Mouse (Mus musculus) intestine, postnatal 0 days (tissue): ENCODE results near the gene Pth2. TPM values are rescaled to one million over a fixed set of nuclear protein-coding genes. Genes with fewer than 3 reads are reported as not detected.

Experiments
- ATAC-seq: fragments of 200-750 bp; cut with Nextera tagmentation; 2 replicates; pipeline ENCODE4 v1.8.0; 2017; ENCODE audit warnings: mild to moderate bottlenecking, moderate TSS enrichment, moderate library complexity
- H3K27ac ChIP-seq: fragments of 300-500 bp; sonication (generic); 2 replicates; pipeline ENCODE4 v1.5.1; 2014; ENCODE audit warnings: mild to moderate bottlenecking, low read depth, low read length, moderate library complexity
- H3K27me3 ChIP-seq: fragments of 300-500 bp; sonication (generic); replicated peaks from 2 replicates; pipeline ENCODE4 v1.6.1; 2014; ENCODE audit warnings: low read length, mixed read lengths; ENCODE audit not compliant: control insufficient read depth, insufficient read depth
- H3K36me3 ChIP-seq: fragments of 300-500 bp; sonication (generic); 2 replicates; pipeline ENCODE4 v1.6.1; 2014; ENCODE audit warnings: mild to moderate bottlenecking, moderate library complexity; ENCODE audit not compliant: control insufficient read depth, insufficient read depth
- H3K4me1 ChIP-seq: fragments of 300-500 bp; sonication (generic); replicated peaks from 2 replicates; pipeline ENCODE4 v1.6.1; 2014; ENCODE audit warnings: antibody characterized with exemption, low read length, mixed read lengths; ENCODE audit not compliant: control insufficient read depth, insufficient read depth
- H3K4me2 ChIP-seq: fragments of 300-500 bp; sonication (generic); replicated peaks from 2 replicates; pipeline ENCODE4 v1.6.1; 2014; ENCODE audit warnings: low read depth, mild to moderate bottlenecking, moderate library complexity
- H3K4me3 ChIP-seq: fragments of 300-500 bp; sonication (generic); 2 replicates; pipeline ENCODE4 v1.5.1; 2014; ENCODE audit warnings: low read depth, low read length
- H3K9ac ChIP-seq: fragments of 300-500 bp; sonication (generic); 2 replicates; pipeline ENCODE4 v1.6.1; 2014; ENCODE audit warnings: mild to moderate bottlenecking, low read depth, low read length
- H3K9me3 ChIP-seq: fragments of 300-500 bp; sonication (generic); 2 replicates; pipeline ENCODE4 v1.6.1; 2016; ENCODE audit warnings: mixed run types; ENCODE audit not compliant: control insufficient read depth
- CTCF ChIP-seq: sonication (generic); IDR thresholded peaks from 2 replicates; pipeline ENCODE4 v1.5.1; 2016; ENCODE audit warnings: low read depth, mild to moderate bottlenecking, control low read depth, antibody characterized with exemption, moderate library complexity
- WGBS: fragments of 180-500 bp; shearing (Covaris S2); extraction: QIAGEN DNeasy Blood & Tissue Kit; methylation state at CpG from one replicate; pipeline ENCODE4 v1.1.7; 2014; 5-methylcytosine and 5-hydroxymethylcytosine counted together
- microRNA-seq: library from miRNA; unstranded; fragments of <30 nt; microRNA quantifications from one replicate; pipeline ENCODE4, GENCODE M21; 2016
- polyA plus RNA-seq: library from polyadenylated mRNA; unstranded; fragments of >200 nt; fragmentation: Nextera tagmentation; extraction: Ambion mirVana; gene quantifications from 2 replicates; pipeline ENCODE4 v1.2.1, GENCODE M21; 2015

Gene Pth2
- polyA plus RNA-seq, 1 experiment from 2014 or later = not detected

- Histone ChIP-seq H3K9ac (no peak overlapping the region), H3K27ac (no peak overlapping the region), H3K4me1 (peaks cover 8% of the 10 kb centered on the region), H3K27me3 (no peaks in the 10 kb centered on the region), H3K36me3 (peaks cover 28% of the 10 kb centered on the region; the same call in 1 of the 2 replicates), H3K4me3 (no peak overlapping the region), H3K4me2 (no peak overlapping the region), H3K9me3 (no peaks in the 10 kb centered on the region)
- TF ChIP-seq CTCF = no peak
- ATAC-seq = no peak
- WGBS = 92% methylated on average over 7 of the region's 7 CpGs
Measured at GRCm38 (mm10) chr7:45229459-45230203, 48.8 kb downstream of the Pth2 start.

GRCm38 (mm10) chr7:45231192-45231591 lies 50.4 kb downstream of the Pth2 start:
- Histone ChIP-seq H3K9ac (no peak overlapping the region), H3K27ac (no peak overlapping the region), H3K4me1 (peaks cover 8% of the 10 kb centered on the region), H3K4me3 (no peak overlapping the region), H3K9me3 (no peaks in the 10 kb centered on the region), H3K36me3 (peaks cover 18% of the 10 kb centered on the region; the same call in 1 of the 2 replicates), H3K4me2 (no peak overlapping the region), H3K27me3 (no peaks in the 10 kb centered on the region)
- 88% methylated on average over 12 of the region's 12 CpGs for WGBS
- ATAC-seq = no peak
- TF ChIP-seq CTCF = no peak

Small RNAs within 50 kb of the gene (microRNA-seq; reads per million reads assigned to microRNA genes)
- gene Mir7055 = not detected

Other genes starting within 250 kb of the Pth2 start
- 0.13 TPM in 1 of 2 replicates, not detected in the other for gene Tsks, start 237.8 kb upstream of the Pth2 start, polyA plus RNA-seq
- 3.5 and 4.5 TPM in 2 replicates for gene Cpt1c, start 206.1 kb upstream of the Pth2 start, polyA plus RNA-seq
- gene Prmt1, start 194.4 kb upstream of the Pth2 start, polyA plus RNA-seq = 124 and 130 TPM in 2 replicates
- 53.2 and 56.4 TPM in 2 replicates for gene Irf3, start 183.3 kb upstream of the Pth2 start, polyA plus RNA-seq
- gene Bcl2l12, start 182.3 kb upstream of the Pth2 start, polyA plus RNA-seq = 18.3 and 19.6 TPM in 2 replicates
- 21.7 and 22.6 TPM in 2 replicates for gene Scaf1, start 164.6 kb upstream of the Pth2 start, polyA plus RNA-seq
- gene Rras, start 163.0 kb upstream of the Pth2 start, polyA plus RNA-seq = 94.6 and 100 TPM in 2 replicates
- 2.4 and 2.6 TPM in 2 replicates for gene Prr12, start 128.1 kb upstream of the Pth2 start, polyA plus RNA-seq
- gene Nosip, start 118.6 kb upstream of the Pth2 start, polyA plus RNA-seq = 38.9 and 40.5 TPM in 2 replicates
- 56.8 and 59.0 TPM in 2 replicates for gene Prrg2, start 118.3 kb upstream of the Pth2 start, polyA plus RNA-seq
- gene Rcn3, start 88.8 kb upstream of the Pth2 start, polyA plus RNA-seq = 81.8 and 85.6 TPM in 2 replicates
- 2,929 and 3,267 TPM in 2 replicates for gene Fcgrt, start 77.1 kb upstream of the Pth2 start, polyA plus RNA-seq
- 1,691 and 1,755 TPM in 2 replicates for gene Rps11, start 56.6 kb upstream of the Pth2 start, polyA plus RNA-seq
- 1,616 and 1,752 TPM in 2 replicates for gene Rpl13a, start 52.2 kb upstream of the Pth2 start, polyA plus RNA-seq
- 0.70 and 0.82 TPM in 2 replicates for gene Gm45713, start 44.8 kb upstream of the Pth2 start, polyA plus RNA-seq
- 2.1 and 2.7 TPM in 2 replicates for gene Flt3l, start 44.6 kb upstream of the Pth2 start, polyA plus RNA-seq
- gene Pih1d1, start 26.7 kb upstream of the Pth2 start, polyA plus RNA-seq = 63.6 and 64.7 TPM in 2 replicates
- gene Aldh16a1, start 26.4 kb upstream of the Pth2 start, polyA plus RNA-seq = 86.8 and 102 TPM in 2 replicates
- not detected in 2 replicates for gene Slc17a7, start 17.0 kb upstream of the Pth2 start, polyA plus RNA-seq
- gene Gfy, start 1.4 kb upstream of the Pth2 start, polyA plus RNA-seq = not detected in 2 replicates
- 0.07 TPM in 1 of 2 replicates, not detected in the other for gene Ccdc155, start 23.9 kb downstream of the Pth2 start, polyA plus RNA-seq
- gene Dkkl1, start 31.2 kb downstream of the Pth2 start, polyA plus RNA-seq = 0.47 and 0.55 TPM in 2 replicates
- gene Tead2, start 34.8 kb downstream of the Pth2 start, polyA plus RNA-seq = 18.7 and 20.8 TPM in 2 replicates
- 1.6 and 2.3 TPM in 2 replicates for gene Cd37, start 58.1 kb downstream of the Pth2 start, polyA plus RNA-seq
- not detected in 2 replicates for gene Slc6a16, start 60.1 kb downstream of the Pth2 start, polyA plus RNA-seq
- not detected in 2 replicates for gene Slc6a21, start 96.5 kb downstream of the Pth2 start, polyA plus RNA-seq
- gene Trpm4, start 152.8 kb downstream of the Pth2 start, polyA plus RNA-seq = 49.4 and 55.1 TPM in 2 replicates
- gene Hrc, start 154.3 kb downstream of the Pth2 start, polyA plus RNA-seq = 0.76 and 0.88 TPM in 2 replicates
- gene Ppfia3, start 186.0 kb downstream of the Pth2 start, polyA plus RNA-seq = 24.5 and 24.8 TPM in 2 replicates
- gene Lin7b, start 189.6 kb downstream of the Pth2 start, polyA plus RNA-seq = 3.4 TPM in 2 replicates
- gene Snrnp70, start 214.7 kb downstream of the Pth2 start, polyA plus RNA-seq = 81.3 and 85.5 TPM in 2 replicates
- 0.07 and 0.08 TPM in 2 replicates for gene Kcna7, start 224.7 kb downstream of the Pth2 start, polyA plus RNA-seq
- 2.0 TPM in 2 replicates for gene Ntf5, start 232.7 kb downstream of the Pth2 start, polyA plus RNA-seq
- gene Lhb, start 239.8 kb downstream of the Pth2 start, polyA plus RNA-seq = not detected in 2 replicates